Mouse (Mus musculus) C2C12 (cell line): ENCODE measurements around the gene Phtf2. TPM values are rescaled to one million over a fixed set of nuclear protein-coding genes. Genes with fewer than 3 reads are reported as not detected.
"Not testable (repeated sequence)": the region's sequence is repeated elsewhere in the genome, so short reads cannot be mapped to it uniquely, and the experiment has no call there.

ENCODE experiments used
- H3K27me3 ChIP-seq: one replicate; pipeline ENCODE4 v1.6.1; 2011; ENCODE audit not compliant: control insufficient read depth, insufficient read depth, insufficient read length
- H3K36me3 ChIP-seq: one replicate; pipeline ENCODE4 v1.6.1; 2011; ENCODE audit not compliant: control insufficient read depth, insufficient read depth
- H3K4me3 ChIP-seq: one replicate; pipeline ENCODE4 v1.5.1; 2011; ENCODE audit warnings: mild to moderate bottlenecking, control low read depth; ENCODE audit not compliant: poor library complexity, insufficient read depth, severe bottlenecking
- H3K79me2 ChIP-seq: one replicate; pipeline ENCODE4 v1.6.1; 2011; ENCODE audit not compliant: control insufficient read depth, insufficient read depth
- H3K79me3 ChIP-seq: one replicate; pipeline ENCODE4 v1.6.1; 2011; ENCODE audit warnings: low read depth, control low read depth
- H3ac ChIP-seq: one replicate; pipeline ENCODE3; 2011; ENCODE audit warnings: low read depth; ENCODE audit not compliant: control insufficient read depth, insufficient read length
- CEBPB ChIP-seq: IDR thresholded peaks from one replicate; pipeline ENCODE4 v1.6.1; 2011; ENCODE audit warnings: low read depth, mild to moderate bottlenecking, control low read depth, moderate library complexity
- CTCF ChIP-seq: IDR thresholded peaks from one replicate; pipeline ENCODE4 v1.5.1; 2011; ENCODE audit not compliant: control insufficient read depth, insufficient read depth, insufficient read length
- FOSL1 ChIP-seq: IDR thresholded peaks from one replicate; pipeline ENCODE4 v1.8.0; 2011; ENCODE audit warnings: mild to moderate bottlenecking, low read length; ENCODE audit not compliant: poor library complexity, insufficient read depth, severe bottlenecking
- MAX ChIP-seq: IDR thresholded peaks from one replicate; pipeline ENCODE4 v1.6.1; 2011; ENCODE audit warnings: mild to moderate bottlenecking, control low read depth
- MYOD1 ChIP-seq: IDR thresholded peaks from one replicate; pipeline ENCODE4 v1.6.1; 2011; ENCODE audit warnings: low read depth; ENCODE audit not compliant: control insufficient read depth, insufficient read length
- MYOG ChIP-seq: IDR thresholded peaks from one replicate; pipeline ENCODE4 v1.6.1; 2011; ENCODE audit not compliant: control insufficient read depth, insufficient read length; ENCODE audit errors: extremely low read depth
- USF1 ChIP-seq: IDR thresholded peaks from one replicate; pipeline ENCODE4 v1.6.1; 2011; ENCODE audit warnings: low read depth, mild to moderate bottlenecking, control low read depth, moderate library complexity
- polyA plus RNA-seq: library from polyadenylated mRNA; unstranded; fragments of >200 nt; fragmentation: generic; extraction: Trizol; gene quantifications from one replicate; pipeline ENCODE4 v1.2.1, GENCODE M21; 2012; ENCODE audit warnings: missing spikeins

The Phtf2 gene
- polyA plus RNA-seq, 1 experiment, result 3.4 TPM

DNA sequence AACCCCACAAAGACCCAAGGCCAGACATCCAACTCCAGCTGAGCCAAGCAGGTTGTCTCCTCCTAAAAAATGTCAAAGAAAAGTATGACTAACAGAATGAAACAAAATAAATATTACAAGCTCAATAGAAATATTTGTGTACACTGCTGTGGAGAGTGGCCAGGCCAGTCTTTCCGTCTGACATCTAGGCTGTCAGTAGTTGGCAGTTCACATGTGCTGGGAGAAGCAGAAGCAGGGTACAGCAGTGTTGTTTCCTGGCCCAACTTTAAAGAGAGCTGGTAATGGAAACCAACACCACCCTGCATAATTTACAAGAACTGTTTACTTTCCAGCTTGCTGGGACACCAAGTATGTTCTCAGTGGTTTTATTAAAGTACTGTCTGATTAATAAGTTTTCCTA is 60.3 kb downstream of the Phtf2 start:
- H3K4me3 ChIP-seq, result no peak overlapping the region
- H3K27me3 ChIP-seq, result no peaks in the 10 kb centered on the region
- H3ac ChIP-seq, result no peak overlapping the region
- no peak for TF ChIP-seq CTCF
- TF ChIP-seq FOSL1, result no peak
- no peak for TF ChIP-seq CEBPB
- no peak for TF ChIP-seq USF1
- no peak for TF ChIP-seq MAX
- no peak for TF ChIP-seq MYOG
- no peak for TF ChIP-seq MYOD1
- H3K36me3 ChIP-seq, result no peaks in the 10 kb centered on the region
- peaks cover 2% of the 10 kb centered on the region for H3K79me3 ChIP-seq
- H3K79me2 ChIP-seq, result no peaks in the 10 kb centered on the region

DNA sequence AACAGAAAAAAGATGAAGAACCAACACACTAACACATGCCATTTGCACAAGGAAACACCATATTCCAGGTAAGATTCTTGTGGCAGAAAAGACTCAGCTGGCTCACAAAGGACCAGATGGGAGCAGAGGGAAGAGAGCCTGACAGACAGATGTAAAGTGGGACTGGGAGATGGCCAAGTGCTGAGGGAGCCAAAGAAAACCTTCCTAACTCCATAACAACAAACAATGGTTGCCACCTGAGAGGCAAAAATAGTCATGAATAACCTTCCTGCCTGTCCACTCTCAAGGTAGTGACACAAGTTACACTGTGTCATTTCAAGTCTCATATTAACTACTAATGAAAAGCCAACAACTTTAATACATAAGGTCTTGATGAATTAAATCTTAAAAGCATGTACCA is 60.8 kb downstream of the Phtf2 start:
- Histone ChIP-seq H3ac (no peak overlapping the region), H3K36me3 (no peaks in the 10 kb centered on the region), H3K27me3 (no peaks in the 10 kb centered on the region), H3K79me3 (peaks cover 2% of the 10 kb centered on the region), H3K4me3 (no peak overlapping the region), H3K79me2 (no peaks in the 10 kb centered on the region)
- no peak for TF ChIP-seq MYOG
- no peak for TF ChIP-seq CTCF
- TF ChIP-seq MAX, result no peak
- no peak for TF ChIP-seq USF1

DNA sequence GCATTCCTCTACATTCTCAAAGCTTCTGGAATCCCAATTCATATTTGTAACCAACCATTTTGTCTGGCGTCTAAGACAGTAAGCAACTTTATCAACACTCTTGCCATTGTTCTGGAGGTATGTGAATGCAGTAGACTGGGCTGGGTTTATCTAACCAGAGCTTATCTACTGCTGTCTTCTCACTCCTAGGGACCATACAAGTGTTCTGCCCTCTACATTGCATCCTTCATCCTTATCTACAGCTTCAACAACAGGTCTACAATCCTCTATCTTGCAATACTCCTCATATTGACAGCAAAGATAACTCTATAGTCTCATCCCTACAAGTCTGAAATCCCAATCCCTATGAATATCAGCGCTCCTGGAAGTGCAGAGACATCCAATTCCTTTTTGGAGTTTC is 66.8 kb downstream of the Phtf2 start:
- H3K4me3 ChIP-seq, result no peak overlapping the region
- H3ac ChIP-seq, result no peak overlapping the region
- peaks cover 2% of the 10 kb centered on the region for H3K79me3 ChIP-seq
- no peak for TF ChIP-seq CEBPB
- TF ChIP-seq USF1, result no peak
- H3K79me2 ChIP-seq, result no peaks in the 10 kb centered on the region
- H3K36me3 ChIP-seq, result no peaks in the 10 kb centered on the region
- H3K27me3 ChIP-seq, result no peaks in the 10 kb centered on the region

DNA sequence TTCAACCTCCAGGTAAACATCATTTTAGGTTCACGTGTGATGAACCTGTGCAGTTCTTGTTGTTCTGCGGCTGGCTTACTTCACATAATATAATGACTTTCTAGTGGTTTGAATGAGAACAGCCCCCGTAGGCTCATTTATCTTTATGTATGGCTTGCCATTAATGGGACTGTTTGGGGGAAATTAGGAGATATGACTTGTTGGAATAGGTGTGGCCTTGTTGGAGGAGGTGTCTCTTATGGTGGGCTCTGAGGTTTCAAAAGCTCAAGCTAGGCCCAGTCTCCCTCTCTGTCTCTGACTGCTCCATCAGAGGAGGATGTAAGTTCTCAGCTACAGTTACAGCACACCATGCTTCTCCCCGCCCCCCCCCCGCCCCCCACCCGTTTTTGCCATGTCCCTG is 71.5 kb downstream of the Phtf2 start:
- Histone ChIP-seq H3K4me3 (no peak overlapping the region), H3ac (no peak overlapping the region), H3K27me3 (no peaks in the 10 kb centered on the region), H3K79me2 (no peaks in the 10 kb centered on the region), H3K36me3 (no peaks in the 10 kb centered on the region), H3K79me3 (no peaks in the 10 kb centered on the region)
- TF ChIP-seq USF1, result no peak
- TF ChIP-seq MYOD1, result no peak
- TF ChIP-seq MAX, result no peak
- no peak for TF ChIP-seq MYOG
- TF ChIP-seq CTCF, result no peak
- TF ChIP-seq FOSL1, result no peak
- TF ChIP-seq CEBPB, result no peak

DNA sequence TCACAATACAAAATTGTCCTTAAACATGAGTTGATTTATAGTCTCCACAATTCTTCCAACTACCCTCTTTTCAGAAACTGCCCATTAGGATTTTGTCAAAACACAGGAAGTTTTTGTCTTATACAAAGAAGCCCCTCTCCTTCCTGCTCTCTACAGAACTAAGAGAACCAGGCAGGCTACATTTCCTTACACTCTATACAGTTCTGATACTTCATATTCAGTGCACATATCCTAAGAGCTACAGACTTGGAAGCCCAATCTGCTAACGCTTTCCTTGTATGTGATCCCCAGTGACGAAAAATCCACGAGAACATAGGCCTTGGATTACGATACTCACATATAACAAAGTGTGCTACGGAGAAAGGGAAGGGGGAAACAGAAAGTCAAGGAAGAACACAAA is 86.0 kb downstream of the Phtf2 start:
- Histone ChIP-seq H3K27me3 (no peaks in the 10 kb centered on the region), H3K4me3 (no peak overlapping the region), H3K79me2 (no peaks in the 10 kb centered on the region), H3K79me3 (no peaks in the 10 kb centered on the region), H3K36me3 (peaks cover 10% of the 10 kb centered on the region), H3ac (no peak overlapping the region)
- no peak for TF ChIP-seq USF1
- no peak for TF ChIP-seq MYOD1
- no peak for TF ChIP-seq MYOG

DNA sequence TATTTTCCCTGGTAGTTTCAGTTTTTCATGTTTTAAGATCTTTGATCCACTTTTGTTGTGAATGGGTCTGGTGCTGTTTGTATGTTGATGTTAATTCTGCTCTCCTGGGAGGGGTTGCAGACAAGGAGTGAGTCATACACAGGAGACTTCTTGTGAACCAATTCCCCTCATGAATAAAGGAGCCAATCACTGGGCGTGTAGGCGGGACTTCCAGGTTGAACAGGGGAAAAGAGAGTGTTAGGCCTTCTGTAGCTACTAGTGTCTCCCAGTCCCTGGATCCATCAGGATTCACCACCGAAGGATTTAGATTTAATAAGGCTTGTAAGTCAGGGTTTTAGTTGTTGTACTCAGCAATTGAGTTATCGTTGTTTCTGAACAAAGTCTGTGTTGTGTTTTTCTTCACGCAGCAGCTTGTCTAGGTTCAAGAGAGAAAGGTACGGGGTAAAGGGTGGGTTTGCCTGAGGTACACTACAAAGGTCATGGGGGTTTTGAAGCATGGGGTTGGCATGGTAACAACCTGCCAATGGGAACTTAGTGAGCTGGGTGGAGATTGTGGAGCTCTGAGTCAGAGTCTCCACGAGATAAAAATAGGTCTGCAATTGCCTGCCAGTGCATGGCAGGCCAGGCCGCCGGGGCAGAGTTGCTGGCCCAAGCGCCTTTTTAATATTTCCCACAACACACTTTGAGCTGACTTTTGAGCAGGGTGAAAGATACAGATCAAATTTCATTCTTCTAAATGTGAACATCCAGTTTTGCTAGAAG is 90.0 kb downstream of the Phtf2 start:
- TF ChIP-seq CEBPB (no peak), FOSL1 (no peak), MYOG (no peak)
- no peaks in the 10 kb centered on the region for H3K79me3 ChIP-seq
- no peaks in the 10 kb centered on the region for H3K27me3 ChIP-seq
- H3K36me3 ChIP-seq, result peaks cover 6% of the 10 kb centered on the region
- H3K79me2 ChIP-seq, result no peaks in the 10 kb centered on the region
- no peak overlapping the region for H3ac ChIP-seq
- H3K4me3 ChIP-seq, result no peak overlapping the region

DNA sequence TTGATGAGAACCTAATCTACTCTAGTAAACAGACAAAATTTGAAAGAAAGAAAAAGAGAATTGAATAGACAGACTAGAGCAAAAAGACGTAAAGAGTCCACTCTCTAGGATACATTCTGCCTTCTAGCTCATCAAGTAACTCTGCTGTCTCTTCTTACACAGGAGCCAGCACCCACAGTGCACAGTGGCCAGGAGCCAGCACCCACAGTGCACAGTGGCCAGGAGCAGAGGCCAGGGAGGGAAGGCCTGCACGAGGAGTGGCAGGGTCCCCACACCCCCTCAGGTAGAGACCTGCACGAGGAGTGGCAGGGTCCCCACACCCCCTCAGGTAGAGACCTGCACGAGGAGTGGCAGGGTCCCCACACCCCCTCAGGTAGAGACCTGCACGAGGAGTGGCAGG is 95.5 kb downstream of the Phtf2 start:
- H3K79me3 ChIP-seq, H3K27me3 ChIP-seq, H3K79me2 ChIP-seq, H3K4me3 ChIP-seq, H3K36me3 ChIP-seq, H3ac ChIP-seq: not testable (repeated sequence)
